Mouse (Mus musculus): ENCODE results near the gene Rai1.

DNA sequence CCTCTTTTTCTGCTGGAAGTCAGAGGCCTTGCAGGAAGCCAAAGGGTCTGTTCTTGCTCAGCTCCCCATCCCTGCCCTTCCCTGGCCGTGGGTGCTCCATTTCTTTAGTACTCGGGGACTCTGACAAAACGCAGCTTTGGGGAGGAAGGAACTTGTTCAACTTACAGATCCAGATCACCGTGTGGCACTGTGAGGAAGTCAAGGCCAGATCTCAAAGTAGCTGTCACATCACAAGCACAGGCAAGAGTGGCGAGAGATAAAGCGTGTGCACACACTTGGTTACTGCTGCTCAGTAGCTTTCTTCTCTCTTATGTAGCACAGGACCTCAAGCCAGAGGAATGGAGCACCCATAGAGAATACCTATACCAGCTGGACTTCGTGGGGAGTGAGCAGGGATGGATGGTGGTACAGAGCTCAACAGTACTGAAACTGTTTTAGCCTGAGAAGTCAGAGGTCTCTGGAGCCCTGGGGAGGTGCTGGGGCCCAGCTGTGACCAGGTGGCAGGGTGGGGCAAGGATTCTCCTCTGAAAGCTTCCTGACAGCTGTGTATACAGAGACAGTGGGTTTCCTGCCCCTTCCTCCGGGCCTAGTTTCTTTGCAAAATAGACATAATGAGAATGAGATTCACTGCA, 5.1 kb upstream of the Rai1 start:
- no peak for TF ChIP-seq CTCF (IDR thresholded peaks at IDR 0.05; ENCODE audit: low read depth)
- no peak for TF ChIP-seq EP300 (optimal IDR thresholded peaks at IDR 0.05)
